Mouse (Mus musculus): ENCODE measurements around the gene Borcs7.

- TF ChIP-seq POLR2A (IDR thresholded peaks at IDR 0.05; ENCODE audit: low read depth, low read length): no peak
- TF ChIP-seq CTCF (IDR thresholded peaks at IDR 0.05; ENCODE audit: borderline replicate concordance, insufficient read depth, low read length): no peak
Observed at GRCm38 (mm10) chr19:46640780-46641179, 48.9 kb upstream of the Borcs7 start.

All from embryonic fibroblast, embryonic 13.5 days (primary cell).